Mouse (Mus musculus) liver, adult 2 months (tissue): ENCODE data around the gene Pih1d1.

Source experiments
- CTCF ChIP-seq: fragments of 200-500 bp; IDR thresholded peaks from 2 replicates; pipeline ENCODE4 v1.5.1; 2011; ENCODE audit warnings: low read depth, low read length, control low read depth
- POLR2A ChIP-seq: fragments of 200-500 bp; IDR thresholded peaks from 2 replicates; pipeline ENCODE4 v1.6.1; 2011; ENCODE audit warnings: low read length, control low read depth; ENCODE audit not compliant: insufficient read depth; ENCODE audit errors: extremely low read depth

DNA sequence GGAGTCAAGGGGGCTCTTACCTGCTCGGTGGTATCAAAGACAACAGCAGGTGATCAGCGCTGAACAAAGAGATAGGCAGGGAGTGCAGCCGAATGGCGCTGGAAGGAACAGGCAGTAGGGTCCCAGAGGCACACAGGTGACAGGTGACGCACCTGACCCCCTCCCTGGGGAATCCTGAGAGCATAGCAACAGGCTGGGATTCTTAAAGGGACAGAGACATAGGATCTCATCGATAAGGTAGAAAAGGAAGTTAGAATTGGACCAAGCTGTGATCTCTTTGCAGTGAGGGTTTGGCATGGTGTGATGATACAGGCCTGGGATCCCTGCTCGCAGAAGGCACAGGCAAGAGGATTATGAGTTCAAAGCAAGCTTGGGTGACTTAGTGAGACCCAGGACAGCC lies 25.4 kb downstream of the Pih1d1 start, which contains the start of gene Gfy:
- TF ChIP-seq CTCF (no peak), POLR2A (no peak)
